Mouse (Mus musculus) midbrain, embryonic 13.5 days (tissue): ENCODE measurements around the gene Mcee. TPM values are rescaled to one million over a fixed set of nuclear protein-coding genes. Genes with fewer than 3 reads are reported as not detected.

Experiments used
- ATAC-seq: fragments of 200-750 bp; cut with Nextera tagmentation; 2 replicates; pipeline ENCODE4 v1.8.0; 2017; ENCODE audit warnings: mild to moderate bottlenecking, moderate TSS enrichment, moderate library complexity
- H3K27ac ChIP-seq: fragments of 300-500 bp; sonication (generic); 2 replicates; pipeline ENCODE4 v1.5.1; 2015; ENCODE audit warnings: inconsistent platforms, mild to moderate bottlenecking, moderate library complexity
- H3K27me3 ChIP-seq: fragments of 300-500 bp; sonication (generic); 2 replicates; pipeline ENCODE4 v1.6.1; 2015; ENCODE audit warnings: mild to moderate bottlenecking, inconsistent platforms
- H3K36me3 ChIP-seq: fragments of 300-500 bp; sonication (generic); 2 replicates; pipeline ENCODE4 v1.6.1; 2015; ENCODE audit warnings: mild to moderate bottlenecking, inconsistent platforms
- H3K4me1 ChIP-seq: fragments of 300-500 bp; sonication (generic); replicated peaks from 2 replicates; pipeline ENCODE4 v1.6.1; 2015; ENCODE audit warnings: inconsistent platforms
- H3K4me2 ChIP-seq: fragments of 300-500 bp; sonication (generic); replicated peaks from 2 replicates; pipeline ENCODE4 v1.6.1; 2015; ENCODE audit warnings: moderate library complexity, mild to moderate bottlenecking, inconsistent platforms
- H3K4me3 ChIP-seq: fragments of 300-500 bp; sonication (generic); replicated peaks from 2 replicates; pipeline ENCODE4 v1.5.1; 2015; ENCODE audit warnings: mild to moderate bottlenecking, inconsistent platforms
- H3K9ac ChIP-seq: fragments of 300-500 bp; sonication (generic); replicated peaks from 2 replicates; pipeline ENCODE4 v1.6.1; 2015; ENCODE audit warnings: mild to moderate bottlenecking, inconsistent platforms
- H3K9me3 ChIP-seq: fragments of 300-500 bp; sonication (generic); 2 replicates; pipeline ENCODE4 v1.6.1; 2016; ENCODE audit warnings: mild to moderate bottlenecking, inconsistent platforms
- WGBS: fragments of 180-500 bp; shearing (Covaris S2); methylation state at CpG from one replicate; pipeline ENCODE4 v1.1.7; 2015; 5-methylcytosine and 5-hydroxymethylcytosine counted together
- polyA plus RNA-seq: library from polyadenylated mRNA; unstranded; fragments of >200 nt; fragmentation: Nextera tagmentation; extraction: Ambion mirVana; gene quantifications from 2 replicates; pipeline ENCODE4 v1.2.1, GENCODE M21; 2015

Gene Mcee
- polyA plus RNA-seq, 1 experiment from 2014 or later, result 34.3 TPM

DNA sequence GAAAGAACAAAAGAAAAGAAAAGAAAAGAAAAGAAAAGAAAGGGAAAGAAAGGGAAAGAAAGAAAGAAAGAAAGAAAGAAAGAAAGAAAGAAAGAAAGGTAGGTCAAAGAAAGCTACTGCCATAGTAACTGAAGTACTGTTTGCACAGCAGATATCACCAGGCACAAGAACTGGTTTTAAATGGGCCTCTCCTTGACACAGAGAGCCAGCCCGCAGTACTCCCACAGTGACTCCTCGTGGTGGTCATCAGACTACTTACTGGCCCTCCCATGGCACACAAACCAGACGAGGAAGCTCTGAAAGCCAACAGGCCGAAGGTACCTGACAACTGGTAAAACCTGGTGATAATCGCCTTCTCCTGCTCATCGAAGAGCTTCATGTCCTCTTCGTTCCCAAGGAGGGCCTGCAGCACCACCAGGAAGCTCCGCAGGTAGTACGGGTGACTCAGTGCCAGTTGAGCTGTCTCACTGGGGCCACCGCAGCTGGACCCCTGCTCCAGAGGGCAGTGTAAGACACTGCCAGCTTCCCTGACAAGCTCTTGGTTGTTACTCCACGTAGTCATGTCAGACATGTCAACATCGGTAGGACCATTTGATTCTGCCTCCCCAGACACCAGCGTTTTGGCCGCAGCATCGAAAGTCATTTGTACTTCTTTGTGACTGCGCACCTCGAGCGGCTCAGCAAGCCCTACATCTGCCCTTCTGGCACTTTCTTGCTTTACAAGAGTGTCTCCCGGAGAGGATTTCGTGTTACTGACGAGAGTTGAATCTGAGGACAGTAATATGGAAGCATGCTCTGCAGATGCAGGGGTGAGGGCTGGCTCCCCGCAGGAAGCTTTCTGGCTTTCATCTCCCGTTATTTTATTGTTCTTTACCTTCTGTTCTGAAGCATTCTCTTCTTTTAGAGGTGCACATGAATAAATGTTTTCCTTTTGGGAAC is 20.2 kb upstream of the Mcee start:
- peaks cover 27% of the 10 kb centered on the region for H3K36me3 ChIP-seq
- no peak overlapping the region for H3K9ac ChIP-seq
- H3K4me1 ChIP-seq, result peaks cover 15% of the 10 kb centered on the region
- ATAC-seq, result no peak
- H3K4me2 ChIP-seq, result no peak overlapping the region
- 0 out of 2 replicates have a peak overlapping the region, but pooled peaks have one; percentile 69 for H3K4me3 ChIP-seq
- no peaks in the 10 kb centered on the region for H3K9me3 ChIP-seq
- no peaks in the 10 kb centered on the region for H3K27me3 ChIP-seq
- WGBS, result 91% methylated on average over 23 of the region's 23 CpGs
- no peak overlapping the region for H3K27ac ChIP-seq

- peaks cover 15% of the 10 kb centered on the region for H3K4me1 ChIP-seq
- peak overlapping the region; percentile 69 for H3K4me3 ChIP-seq
- H3K36me3 ChIP-seq, result peaks cover 34% of the 10 kb centered on the region
- peak; percentile 53 for ATAC-seq
- peak overlapping the region; percentile 68 for H3K4me2 ChIP-seq
- H3K9ac ChIP-seq, result peak overlapping the region; percentile 71
- H3K27me3 ChIP-seq, result no peaks in the 10 kb centered on the region
- 15% methylated on average over 18 of the region's 18 CpGs for WGBS
- peak overlapping the region; percentile 93 for H3K27ac ChIP-seq
- H3K9me3 ChIP-seq, result no peaks in the 10 kb centered on the region
Measured at GRCm38 (mm10) chr7:64373147-64373829, 19.1 kb upstream of the Mcee start.

- Histone ChIP-seq H3K36me3 (peaks cover 35% of the 10 kb centered on the region), H3K9ac (peak within 1 kb of the TSS; percentile 71), H3K4me1 (peaks cover 15% of the 10 kb centered on the region), H3K27me3 (no peaks in the 10 kb centered on the region), H3K27ac (peak within 1 kb of the TSS; percentile 93), H3K9me3 (no peaks in the 10 kb centered on the region), H3K4me3 (peak within 1 kb of the TSS; percentile 69), H3K4me2 (peak within 1 kb of the TSS; percentile 68)
- WGBS, result 4% methylated on average over 27 of the region's 27 CpGs
- ATAC-seq, result peak; percentile 98
Measured at GRCm38 (mm10) chr7:64373830-64374562, 18.4 kb upstream of the Mcee start, which contains the start of gene Fan1. Gene Fan1, minus strand, starts transcription at chr7:64374095.

- H3K4me1 ChIP-seq, result peaks cover 21% of the 10 kb centered on the region
- H3K27me3 ChIP-seq, result no peaks in the 10 kb centered on the region
- ATAC-seq, result 0 out of 2 replicates have a peak, but pooled peaks have one; percentile 0
- peak overlapping the region; percentile 96 for H3K4me2 ChIP-seq
- no peaks in the 10 kb centered on the region for H3K9me3 ChIP-seq
- H3K36me3 ChIP-seq, result peaks cover 24% of the 10 kb centered on the region
- peak overlapping the region; percentile 75 for H3K4me3 ChIP-seq
- peak overlapping the region; percentile 73 for H3K9ac ChIP-seq
- H3K27ac ChIP-seq, result peak overlapping the region; percentile 45; the same call in 1 of the 2 replicates
- 2% methylated on average over 8 of the region's 8 CpGs for WGBS
Measured at GRCm38 (mm10) chr7:64391479-64391878, 928 bp upstream of the Mcee start.

DNA sequence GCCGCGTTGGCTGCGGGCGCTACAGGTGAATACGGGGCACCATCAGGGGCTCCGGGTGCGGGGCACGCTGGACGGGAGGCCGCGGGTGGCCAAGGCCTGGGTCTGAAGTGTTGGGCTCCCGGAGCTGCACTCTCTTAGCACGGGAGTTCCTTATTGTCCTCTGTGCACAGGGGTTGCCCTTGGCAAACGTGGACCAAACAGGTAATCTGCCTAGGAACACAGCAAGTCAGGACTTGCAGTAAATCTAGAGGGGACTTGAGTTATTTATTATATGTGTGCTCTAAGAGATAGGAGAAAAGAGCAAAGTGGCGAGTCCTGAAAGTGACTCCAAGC is 378 bp downstream of the Mcee start:
- H3K9ac ChIP-seq, result peak overlapping the region; percentile 67
- no peak for ATAC-seq
- H3K9me3 ChIP-seq, result no peaks in the 10 kb centered on the region
- peaks cover 21% of the 10 kb centered on the region for H3K4me1 ChIP-seq
- H3K4me2 ChIP-seq, result peak overlapping the region; percentile 96
- no peaks in the 10 kb centered on the region for H3K27me3 ChIP-seq
- under 1% methylated on average over 15 of the region's 15 CpGs for WGBS
- peak overlapping the region; percentile 45; the same call in 1 of the 2 replicates for H3K27ac ChIP-seq
- peak overlapping the region; percentile 75 for H3K4me3 ChIP-seq
- peaks cover 14% of the 10 kb centered on the region for H3K36me3 ChIP-seq

DNA sequence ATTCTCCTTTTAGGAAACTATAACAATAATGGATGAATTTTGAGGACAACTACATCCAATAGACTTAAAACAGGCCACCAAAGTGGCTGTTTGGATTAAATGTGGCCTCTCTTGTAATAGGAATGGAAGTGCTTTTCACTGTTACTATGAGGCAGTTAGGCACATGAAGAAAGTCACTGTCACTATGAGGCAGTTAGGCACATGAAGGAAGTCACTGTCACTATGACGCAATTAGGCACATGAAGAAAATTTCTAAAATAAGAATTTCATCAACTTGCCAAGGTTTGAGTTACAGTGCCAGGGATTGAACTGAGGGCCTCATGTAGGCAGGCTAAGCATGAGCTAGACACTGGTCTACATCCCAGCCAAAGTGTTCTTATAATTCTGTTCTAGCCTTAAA is 8.3 kb downstream of the Mcee start:
- H3K27me3 ChIP-seq, result no peaks in the 10 kb centered on the region
- no peak overlapping the region for H3K4me3 ChIP-seq
- no peaks in the 10 kb centered on the region for H3K36me3 ChIP-seq
- no peak for ATAC-seq
- H3K4me2 ChIP-seq, result no peak overlapping the region
- H3K4me1 ChIP-seq, result no peaks in the 10 kb centered on the region
- H3K9ac ChIP-seq, result no peak overlapping the region
- H3K9me3 ChIP-seq, result no peaks in the 10 kb centered on the region
- WGBS, result 94% methylated on average over 1 of the region's 1 CpGs
- H3K27ac ChIP-seq, result no peak overlapping the region

GRCm38 (mm10) chr7:64402452-64402851 is 10.0 kb downstream of the Mcee start:
- WGBS, result 93% methylated on average over 4 of the region's 4 CpGs
- no peaks in the 10 kb centered on the region for H3K4me1 ChIP-seq
- no peaks in the 10 kb centered on the region for H3K36me3 ChIP-seq
- H3K4me2 ChIP-seq, result no peak overlapping the region
- H3K27ac ChIP-seq, result no peak overlapping the region
- ATAC-seq, result no peak
- no peak overlapping the region for H3K9ac ChIP-seq
- H3K4me3 ChIP-seq, result no peak overlapping the region
- H3K9me3 ChIP-seq, result no peaks in the 10 kb centered on the region
- no peaks in the 10 kb centered on the region for H3K27me3 ChIP-seq

GRCm38 (mm10) chr7:64403989-64404388 is 11.6 kb downstream of the Mcee start:
- 92% methylated on average over 8 of the region's 8 CpGs for WGBS
- Histone ChIP-seq H3K4me3 (no peak overlapping the region), H3K36me3 (no peaks in the 10 kb centered on the region), H3K9me3 (no peaks in the 10 kb centered on the region), H3K9ac (no peak overlapping the region), H3K4me1 (no peaks in the 10 kb centered on the region), H3K27ac (no peak overlapping the region), H3K27me3 (no peaks in the 10 kb centered on the region), H3K4me2 (no peak overlapping the region)
- ATAC-seq, result no peak

DNA sequence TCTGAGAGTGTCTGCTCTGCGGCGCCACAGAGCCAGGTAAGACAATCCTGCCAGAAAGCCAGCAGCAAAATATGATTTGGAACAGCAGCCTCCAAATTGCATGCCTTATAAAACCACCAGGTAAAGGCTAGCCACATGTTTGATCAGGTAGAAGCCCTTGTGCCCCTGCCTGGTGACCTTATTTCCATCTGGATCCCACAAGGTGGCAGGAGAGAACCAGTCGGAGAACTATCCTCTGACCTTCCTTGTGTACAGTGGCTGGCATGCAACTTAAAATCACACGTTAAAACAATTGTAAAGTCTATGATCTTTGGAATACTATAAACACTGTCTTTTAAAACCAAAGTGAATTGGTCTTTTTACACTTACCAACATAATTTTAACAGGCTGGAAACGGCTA is 32.5 kb downstream of the Mcee start:
- H3K4me3 ChIP-seq, result no peak overlapping the region
- H3K27me3 ChIP-seq, result no peaks in the 10 kb centered on the region
- no peak for ATAC-seq
- H3K4me1 ChIP-seq, result peaks cover 4% of the 10 kb centered on the region; the same call in 1 of the 2 replicates
- H3K9ac ChIP-seq, result no peak overlapping the region
- no peaks in the 10 kb centered on the region for H3K36me3 ChIP-seq
- 64% methylated on average over 5 of the region's 5 CpGs for WGBS
- no peaks in the 10 kb centered on the region for H3K9me3 ChIP-seq
- H3K4me2 ChIP-seq, result no peak overlapping the region
- no peak overlapping the region for H3K27ac ChIP-seq

- Histone ChIP-seq H3K9ac (no peak overlapping the region), H3K9me3 (no peaks in the 10 kb centered on the region), H3K36me3 (no peaks in the 10 kb centered on the region), H3K4me1 (peaks cover 11% of the 10 kb centered on the region; the same call in 1 of the 2 replicates), H3K27ac (0 out of 2 replicates have a peak overlapping the region, but pooled peaks have one; percentile 41), H3K4me3 (no peak overlapping the region), H3K27me3 (no peaks in the 10 kb centered on the region), H3K4me2 (no peak overlapping the region)
- WGBS, result 60% methylated on average over 5 of the region's 5 CpGs
- ATAC-seq, result peak; percentile 66; the same call in 1 of the 2 replicates
Measured at GRCm38 (mm10) chr7:64439595-64440518, 47.5 kb downstream of the Mcee start.

DNA sequence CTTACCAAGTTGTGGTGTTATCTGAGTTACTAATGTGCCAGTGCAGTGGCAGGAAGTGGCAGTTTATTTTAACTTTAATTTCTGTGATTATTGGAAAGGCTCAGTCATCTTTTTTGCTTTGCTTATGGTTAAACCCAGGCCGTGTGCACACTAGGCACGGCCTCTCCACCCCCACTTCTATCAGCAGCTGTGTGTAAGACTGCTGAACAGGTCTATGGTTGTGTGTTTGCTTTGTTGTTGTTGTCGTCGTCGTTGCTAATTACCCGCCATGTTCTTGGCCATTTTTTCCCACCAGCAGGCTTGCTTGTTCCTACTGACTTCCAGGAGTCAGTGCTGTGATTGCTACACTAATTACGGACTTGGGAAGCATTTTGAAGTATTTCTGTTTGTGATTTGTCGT is 48.1 kb downstream of the Mcee start:
- H3K4me3 ChIP-seq, result no peak overlapping the region
- H3K9me3 ChIP-seq, result no peaks in the 10 kb centered on the region
- 81% methylated on average over 8 of the region's 8 CpGs for WGBS
- no peak overlapping the region for H3K4me2 ChIP-seq
- H3K27ac ChIP-seq, result 0 out of 2 replicates have a peak overlapping the region, but pooled peaks have one; percentile 41
- no peak for ATAC-seq
- no peak overlapping the region for H3K9ac ChIP-seq
- peaks cover 11% of the 10 kb centered on the region; the same call in 1 of the 2 replicates for H3K4me1 ChIP-seq
- no peaks in the 10 kb centered on the region for H3K27me3 ChIP-seq
- H3K36me3 ChIP-seq, result no peaks in the 10 kb centered on the region
